Mouse (Mus musculus): Measurements from ENCODE around the gene Cd300lf. TPM values are rescaled to one million over a fixed set of nuclear protein-coding genes. Genes with fewer than 3 reads are reported as not detected.

The Cd300lf gene
- total RNA-seq, 1 experiment from 2014 or later: not detected

GRCm38 (mm10) chr11:115161578-115162204, 27.9 kb upstream of the Cd300lf start:
- no peak for ATAC-seq (replicated peaks; ENCODE audit: low read depth, poor library complexity, severe bottlenecking)

GRCm38 (mm10) chr11:115160883-115161577, 27.2 kb upstream of the Cd300lf start:
- no peak for ATAC-seq (replicated peaks; ENCODE audit: low read depth, poor library complexity, severe bottlenecking)

- ATAC-seq (replicated peaks; ENCODE audit: low read depth, poor library complexity, severe bottlenecking): no peak
These were observed 26.4 kb upstream of the Cd300lf start for GRCm38 (mm10) chr11:115160016-115160797.

GRCm38 (mm10) chr11:115157933-115158719, 24.3 kb upstream of the Cd300lf start:
- ATAC-seq (replicated peaks; ENCODE audit: low read depth, poor library complexity, severe bottlenecking): peak; percentile 40

GRCm38 (mm10) chr11:115155053-115155634, 21.4 kb upstream of the Cd300lf start:
- peak; percentile 26 for ATAC-seq (replicated peaks; ENCODE audit: low read depth, poor library complexity, severe bottlenecking)

GRCm38 (mm10) chr11:115153699-115154292, 20.0 kb upstream of the Cd300lf start:
- peak; percentile 88 for ATAC-seq (replicated peaks; ENCODE audit: low read depth, poor library complexity, severe bottlenecking)

- no peak for ATAC-seq (replicated peaks; ENCODE audit: low read depth, poor library complexity, severe bottlenecking)
These were observed 19.3 kb upstream of the Cd300lf start for GRCm38 (mm10) chr11:115153088-115153487.

GRCm38 (mm10) chr11:115151755-115152429, 18.1 kb upstream of the Cd300lf start:
- no peak for ATAC-seq (replicated peaks; ENCODE audit: low read depth, poor library complexity, severe bottlenecking)

GRCm38 (mm10) chr11:115150741-115151254, 17.0 kb upstream of the Cd300lf start:
- no peak for ATAC-seq (replicated peaks; ENCODE audit: low read depth, poor library complexity, severe bottlenecking)

GRCm38 (mm10) chr11:115147813-115148212, 14.0 kb upstream of the Cd300lf start:
- ATAC-seq (replicated peaks; ENCODE audit: low read depth, poor library complexity, severe bottlenecking): no peak

- peak; percentile 57 for ATAC-seq (replicated peaks; ENCODE audit: low read depth, poor library complexity, severe bottlenecking)
These were observed 8.2 kb upstream of the Cd300lf start for GRCm38 (mm10) chr11:115141970-115142369.

- peak; percentile 76 for ATAC-seq (replicated peaks; ENCODE audit: low read depth, poor library complexity, severe bottlenecking)
These were observed 4.9 kb upstream of the Cd300lf start for GRCm38 (mm10) chr11:115138597-115139262.

GRCm38 (mm10) chr11:115131768-115132381, 1.9 kb downstream of the Cd300lf start:
- no peak for ATAC-seq (replicated peaks; ENCODE audit: low read depth, poor library complexity, severe bottlenecking)

GRCm38 (mm10) chr11:115129508-115130126, 4.2 kb downstream of the Cd300lf start:
- ATAC-seq (replicated peaks; ENCODE audit: low read depth, poor library complexity, severe bottlenecking): no peak

- ATAC-seq (replicated peaks; ENCODE audit: low read depth, poor library complexity, severe bottlenecking): no peak
These were observed 5.3 kb downstream of the Cd300lf start for GRCm38 (mm10) chr11:115128483-115128882.

GRCm38 (mm10) chr11:115119409-115119808, 14.4 kb downstream of the Cd300lf start:
- peak; percentile 39; the same call in 1 of the 2 replicates for ATAC-seq (replicated peaks; ENCODE audit: low read depth, poor library complexity, severe bottlenecking)

GRCm38 (mm10) chr11:115112196-115112595, 21.6 kb downstream of the Cd300lf start:
- ATAC-seq (replicated peaks; ENCODE audit: low read depth, poor library complexity, severe bottlenecking): no peak

Data from common myeloid progenitor, adult 5-6 weeks (primary cell).